Mouse (Mus musculus) kidney, postnatal 36 days (tissue): Measurements from ENCODE around the gene Adgrb2.

ENCODE experiments used
- DNase-seq, 2 experiments: peaks; one replicate each; pipeline ENCODE4 v3.0.0; 2021 to 2022; ENCODE audit warnings: mixed read lengths in 2 of 2

Gene Adgrb2

GRCm38 (mm10) chr4:129989925-129990324 is 5.3 kb downstream of the Adgrb2 start:
- no peak for DNase-seq

- DNase-seq: no peak
These were observed 8.1 kb downstream of the Adgrb2 start for GRCm38 (mm10) chr4:129992720-129993119.

GRCm38 (mm10) chr4:129993213-129993612 is 8.5 kb downstream of the Adgrb2 start:
- no peak for DNase-seq

GRCm38 (mm10) chr4:129993944-129994695 is 9.4 kb downstream of the Adgrb2 start:
- peak; percentile 54 to 66 for DNase-seq

GRCm38 (mm10) chr4:129994728-129995127 is 10.1 kb downstream of the Adgrb2 start:
- no peak for DNase-seq

GRCm38 (mm10) chr4:129995255-129995654 is 10.6 kb downstream of the Adgrb2 start:
- no peak for DNase-seq

GRCm38 (mm10) chr4:129996015-129996414 is 11.3 kb downstream of the Adgrb2 start:
- peak in 1 of 2 experiments; percentile 28 for DNase-seq

GRCm38 (mm10) chr4:129998124-129998523 is 13.5 kb downstream of the Adgrb2 start:
- no peak for DNase-seq

GRCm38 (mm10) chr4:130001710-130002109 is 17.0 kb downstream of the Adgrb2 start:
- no peak for DNase-seq

GRCm38 (mm10) chr4:130002157-130002556 is 17.5 kb downstream of the Adgrb2 start:
- no peak for DNase-seq

GRCm38 (mm10) chr4:130005593-130005992 is 20.9 kb downstream of the Adgrb2 start:
- DNase-seq: peak in 1 of 2 experiments; percentile 20

- no peak for DNase-seq
These were observed 21.9 kb downstream of the Adgrb2 start for GRCm38 (mm10) chr4:130006533-130006932.

GRCm38 (mm10) chr4:130009043-130009442 is 24.4 kb downstream of the Adgrb2 start:
- DNase-seq: no peak

- no peak for DNase-seq
These were observed 26.1 kb downstream of the Adgrb2 start for GRCm38 (mm10) chr4:130010723-130011122.

- DNase-seq: no peak
These were observed 27.6 kb downstream of the Adgrb2 start for GRCm38 (mm10) chr4:130012234-130012633.

GRCm38 (mm10) chr4:130013111-130013510 is 28.4 kb downstream of the Adgrb2 start:
- DNase-seq: no peak

- no peak for DNase-seq
These were observed 31.3 kb downstream of the Adgrb2 start for GRCm38 (mm10) chr4:130016010-130016409.

GRCm38 (mm10) chr4:130017036-130017674 is 32.5 kb downstream of the Adgrb2 start:
- DNase-seq: no peak

GRCm38 (mm10) chr4:130022952-130023351 is 38.3 kb downstream of the Adgrb2 start:
- no peak for DNase-seq

- no peak for DNase-seq
These were observed 39.0 kb downstream of the Adgrb2 start for GRCm38 (mm10) chr4:130023511-130024231.

- peak in 1 of 2 experiments; percentile 26 for DNase-seq
These were observed 40.9 kb downstream of the Adgrb2 start for GRCm38 (mm10) chr4:130025544-130025943.

GRCm38 (mm10) chr4:130031146-130031545 is 46.5 kb downstream of the Adgrb2 start:
- DNase-seq: no peak

- DNase-seq: no peak
These were observed 48.8 kb downstream of the Adgrb2 start for GRCm38 (mm10) chr4:130033496-130033895.

GRCm38 (mm10) chr4:130036112-130036511 is 51.4 kb downstream of the Adgrb2 start:
- DNase-seq: peak in 1 of 2 experiments; percentile 62
